Mouse (Mus musculus) brain, embryonic 14.5 days (tissue): Measurements from ENCODE around the gene Hnf1a.

Experiments used
- CTCF ChIP-seq: fragments of 200-500 bp; IDR thresholded peaks from 2 replicates; pipeline ENCODE4 v1.5.1; 2012; ENCODE audit warnings: inconsistent platforms, mild to moderate bottlenecking, moderate library complexity, borderline replicate concordance; ENCODE audit not compliant: insufficient read depth, insufficient read length; ENCODE audit errors: extremely low read depth
- POLR2A ChIP-seq: fragments of 200-500 bp; IDR thresholded peaks from 2 replicates; pipeline ENCODE4 v1.6.1; 2012; ENCODE audit warnings: mild to moderate bottlenecking, inconsistent platforms, borderline replicate concordance; ENCODE audit not compliant: poor library complexity, insufficient read depth, insufficient read length, severe bottlenecking; ENCODE audit errors: extremely low read depth

- no peak for TF ChIP-seq CTCF
- no peak for TF ChIP-seq POLR2A
Measured at GRCm38 (mm10) chr5:114982001-114982400, 11.1 kb upstream of the Hnf1a start.
